Mouse (Mus musculus): ENCODE data around the gene Hoxd12.

Hoxd12 gene

GRCm38 (mm10) chr2:74658667-74659371 is 16.0 kb upstream of the Hoxd12 start:
- DNase-seq (ENCODE audit: low read depth, low spot score) = no peak
- Histone ChIP-seq H3K27me3 (ENCODE audit: control insufficient read depth, insufficient read depth, low read length, poor library complexity, severe bottlenecking) (peaks cover 3% of the 10 kb centered on the region), H3K36me3 (ENCODE audit: control insufficient read depth, insufficient read depth, low read length, poor library complexity, severe bottlenecking) (no peaks in the 10 kb centered on the region)

- H3K27me3 ChIP-seq (ENCODE audit: control insufficient read depth, insufficient read depth, low read length, poor library complexity, severe bottlenecking) = peaks cover 3% of the 10 kb centered on the region
- no peak for DNase-seq (ENCODE audit: low read depth, low spot score)
- no peaks in the 10 kb centered on the region for H3K36me3 ChIP-seq (ENCODE audit: control insufficient read depth, insufficient read depth, low read length, poor library complexity, severe bottlenecking)
Observed at GRCm38 (mm10) chr2:74659507-74660005, 15.3 kb upstream of the Hoxd12 start, which contains the start of gene Evx2. TSS of gene Evx2 (minus strand) at chr2:74659557.

GRCm38 (mm10) chr2:74660421-74661375 is 14.1 kb upstream of the Hoxd12 start:
- H3K27me3 ChIP-seq (ENCODE audit: control insufficient read depth, insufficient read depth, low read length, poor library complexity, severe bottlenecking) = no peaks in the 10 kb centered on the region; the same call in 1 of the 2 replicates
- DNase-seq (ENCODE audit: low read depth, low spot score) = no peak
- H3K36me3 ChIP-seq (ENCODE audit: control insufficient read depth, insufficient read depth, low read length, poor library complexity, severe bottlenecking) = no peaks in the 10 kb centered on the region

GRCm38 (mm10) chr2:74661685-74662084 is 13.1 kb upstream of the Hoxd12 start:
- no peaks in the 10 kb centered on the region for H3K27me3 ChIP-seq (ENCODE audit: control insufficient read depth, insufficient read depth, low read length, poor library complexity, severe bottlenecking)
- no peak for DNase-seq (ENCODE audit: low read depth, low spot score)
- H3K36me3 ChIP-seq (ENCODE audit: control insufficient read depth, insufficient read depth, low read length, poor library complexity, severe bottlenecking) = no peaks in the 10 kb centered on the region

- Histone ChIP-seq H3K36me3 (ENCODE audit: control insufficient read depth, insufficient read depth, low read length, poor library complexity, severe bottlenecking) (no peaks in the 10 kb centered on the region), H3K27me3 (ENCODE audit: control insufficient read depth, insufficient read depth, low read length, poor library complexity, severe bottlenecking) (peaks cover 4% of the 10 kb centered on the region; the same call in 1 of the 2 replicates)
- no peak for DNase-seq (ENCODE audit: low read depth, low spot score)
Observed at GRCm38 (mm10) chr2:74663291-74663925, 11.4 kb upstream of the Hoxd12 start.

GRCm38 (mm10) chr2:74666411-74666810 is 8.4 kb upstream of the Hoxd12 start:
- no peak for DNase-seq (ENCODE audit: low read depth, low spot score)
- no peaks in the 10 kb centered on the region for H3K36me3 ChIP-seq (ENCODE audit: control insufficient read depth, insufficient read depth, low read length, poor library complexity, severe bottlenecking)

GRCm38 (mm10) chr2:74667191-74667841 is 7.5 kb upstream of the Hoxd12 start:
- Histone ChIP-seq H3K27me3 (ENCODE audit: control insufficient read depth, insufficient read depth, low read length, poor library complexity, severe bottlenecking) (peaks cover 6% of the 10 kb centered on the region; the same call in 1 of the 2 replicates), H3K36me3 (ENCODE audit: control insufficient read depth, insufficient read depth, low read length, poor library complexity, severe bottlenecking) (no peaks in the 10 kb centered on the region)
- DNase-seq (ENCODE audit: low read depth, low spot score) = no peak

More at GRCm38 (mm10) chr2:74666411-74666810, 8.4 kb upstream of the Hoxd12 start:
- H3K27me3 ChIP-seq (ENCODE audit: control insufficient read depth, insufficient read depth, low read length, poor library complexity, severe bottlenecking) = peaks cover 6% of the 10 kb centered on the region; the same call in 1 of the 2 replicates

- no peak for DNase-seq (ENCODE audit: low read depth, low spot score)
- no peaks in the 10 kb centered on the region for H3K36me3 ChIP-seq (ENCODE audit: control insufficient read depth, insufficient read depth, low read length, poor library complexity, severe bottlenecking)
Observed at GRCm38 (mm10) chr2:74667842-74668357, 6.9 kb upstream of the Hoxd12 start, which contains the start of gene Hoxd13. TSS of gene Hoxd13 (plus strand) at chr2:74668310.

GRCm38 (mm10) chr2:74668370-74669229 is 6.2 kb upstream of the Hoxd12 start:
- DNase-seq (ENCODE audit: low read depth, low spot score) = no peak
- Histone ChIP-seq H3K27me3 (ENCODE audit: control insufficient read depth, insufficient read depth, low read length, poor library complexity, severe bottlenecking) (peaks cover 6% of the 10 kb centered on the region; the same call in 1 of the 2 replicates), H3K36me3 (ENCODE audit: control insufficient read depth, insufficient read depth, low read length, poor library complexity, severe bottlenecking) (no peaks in the 10 kb centered on the region)

More at GRCm38 (mm10) chr2:74667842-74668357, 6.9 kb upstream of the Hoxd12 start, which contains the start of gene Hoxd13:
- peaks cover 6% of the 10 kb centered on the region; the same call in 1 of the 2 replicates for H3K27me3 ChIP-seq (ENCODE audit: control insufficient read depth, insufficient read depth, low read length, poor library complexity, severe bottlenecking)

GRCm38 (mm10) chr2:74669230-74669578 is 5.6 kb upstream of the Hoxd12 start:
- H3K27me3 ChIP-seq (ENCODE audit: control insufficient read depth, insufficient read depth, low read length, poor library complexity, severe bottlenecking) = peaks cover 6% of the 10 kb centered on the region; the same call in 1 of the 2 replicates
- no peak for DNase-seq (ENCODE audit: low read depth, low spot score)

GRCm38 (mm10) chr2:74669650-74670235 is 5.1 kb upstream of the Hoxd12 start:
- peaks cover 6% of the 10 kb centered on the region; the same call in 1 of the 2 replicates for H3K27me3 ChIP-seq (ENCODE audit: control insufficient read depth, insufficient read depth, low read length, poor library complexity, severe bottlenecking)
- no peak for DNase-seq (ENCODE audit: low read depth, low spot score)
- no peaks in the 10 kb centered on the region for H3K36me3 ChIP-seq (ENCODE audit: control insufficient read depth, insufficient read depth, low read length, poor library complexity, severe bottlenecking)

More at GRCm38 (mm10) chr2:74669230-74669578, 5.6 kb upstream of the Hoxd12 start:
- H3K36me3 ChIP-seq (ENCODE audit: control insufficient read depth, insufficient read depth, low read length, poor library complexity, severe bottlenecking) = no peaks in the 10 kb centered on the region

- H3K36me3 ChIP-seq (ENCODE audit: control insufficient read depth, insufficient read depth, low read length, poor library complexity, severe bottlenecking) = no peaks in the 10 kb centered on the region
- H3K27me3 ChIP-seq (ENCODE audit: control insufficient read depth, insufficient read depth, low read length, poor library complexity, severe bottlenecking) = peaks cover 6% of the 10 kb centered on the region
- DNase-seq (ENCODE audit: low read depth, low spot score) = no peak
Observed at GRCm38 (mm10) chr2:74670632-74671188, 4.1 kb upstream of the Hoxd12 start.
